Mouse (Mus musculus) heart, postnatal 0 days (tissue): Measurements from ENCODE around the gene Zmiz1. TPM values are rescaled to one million over a fixed set of nuclear protein-coding genes. Genes with fewer than 3 reads are reported as not detected.

ENCODE experiments used
- ATAC-seq: fragments of 200-750 bp; cut with Nextera tagmentation; 2 replicates; pipeline ENCODE4 v1.8.0; 2017; ENCODE audit warnings: low read depth, moderate number of reproducible peaks, moderate library complexity; ENCODE audit not compliant: insufficient read depth
- DNase-seq: peaks from one replicate; pipeline ENCODE4 v3.0.0-alpha.2; 2016; ENCODE audit warnings: low spot score
- H3K27ac ChIP-seq: fragments of 300-500 bp; sonication (generic); 2 replicates; pipeline ENCODE4 v1.5.1; 2014; ENCODE audit warnings: low read depth, mild to moderate bottlenecking
- H3K27me3 ChIP-seq: fragments of 300-500 bp; sonication (generic); 2 replicates; pipeline ENCODE4 v1.6.1; 2014; ENCODE audit warnings: low read length, mixed read lengths; ENCODE audit not compliant: control insufficient read depth, insufficient read depth
- H3K36me3 ChIP-seq: fragments of 300-500 bp; sonication (generic); replicated peaks from 2 replicates; pipeline ENCODE4 v1.6.1; 2014; ENCODE audit warnings: low read length, mixed read lengths; ENCODE audit not compliant: control insufficient read depth, insufficient read depth
- H3K4me1 ChIP-seq: fragments of 300-500 bp; sonication (generic); 2 replicates; pipeline ENCODE4 v1.6.1; 2014; ENCODE audit warnings: antibody characterized with exemption; ENCODE audit not compliant: control insufficient read depth, insufficient read depth
- H3K4me2 ChIP-seq: fragments of 300-500 bp; sonication (generic); 2 replicates; pipeline ENCODE4 v1.6.1; 2014; ENCODE audit warnings: low read depth, mild to moderate bottlenecking, low read length, moderate library complexity
- H3K4me3 ChIP-seq: fragments of 300-500 bp; sonication (generic); 2 replicates; pipeline ENCODE4 v1.5.1; 2014; ENCODE audit warnings: low read depth, low read length
- H3K9ac ChIP-seq: fragments of 300-500 bp; sonication (generic); replicated peaks from 2 replicates; pipeline ENCODE4 v1.6.1; 2014; ENCODE audit warnings: low read depth, low read length, mixed read lengths
- H3K9me3 ChIP-seq: fragments of 300-500 bp; sonication (generic); replicated peaks from 2 replicates; pipeline ENCODE4 v1.6.1; 2016; ENCODE audit warnings: low read length; ENCODE audit not compliant: control insufficient read depth
- CTCF ChIP-seq: IDR thresholded peaks from 2 replicates; pipeline ENCODE4 v1.5.1; 2016; ENCODE audit warnings: antibody characterized with exemption, control low read depth, low read depth
- EP300 ChIP-seq: IDR thresholded peaks from 2 replicates; pipeline ENCODE4 v1.6.1; 2016; ENCODE audit warnings: antibody characterized with exemption, low read depth
- WGBS: fragments of 180-500 bp; shearing (Covaris S2); extraction: QIAGEN DNeasy Blood & Tissue Kit; methylation state at CpG from one replicate; pipeline ENCODE4 v1.1.7; 2014; 5-methylcytosine and 5-hydroxymethylcytosine counted together
- polyA plus RNA-seq: library from polyadenylated mRNA; unstranded; fragments of >200 nt; fragmentation: Nextera tagmentation; extraction: Ambion mirVana; gene quantifications from 2 replicates; pipeline ENCODE4 v1.2.1, GENCODE M21; 2015
- total RNA-seq: library from RNA; depleted of rRNA; stranded (reverse); fragments of >200 nt; gene quantifications from 2 replicates; pipeline ENCODE4 v1.2.3, GENCODE M21; 2014; ENCODE audit warnings: low replicate concordance

Zmiz1 gene
- total and polyA plus RNA-seq, 2 experiments from 2014 or later = 13.8 to 41.0 TPM

GRCm38 (mm10) chr14:25686983-25687901, 228.3 kb downstream of the Zmiz1 start:
- Histone ChIP-seq H3K36me3 (no peaks in the 10 kb centered on the region), H3K4me3 (no peak overlapping the region), H3K9ac (0 out of 2 replicates have a peak overlapping the region, but pooled peaks have one; percentile 6), H3K4me1 (peaks cover 13% of the 10 kb centered on the region), H3K9me3 (no peaks in the 10 kb centered on the region), H3K4me2 (no peak overlapping the region), H3K27ac (peak overlapping the region; percentile 91), H3K27me3 (no peaks in the 10 kb centered on the region)
- TF ChIP-seq EP300 = no peak
- TF ChIP-seq CTCF = no peak
- DNase-seq = peak; percentile 69
- WGBS = 46% methylated on average over 10 of the region's 10 CpGs
- ATAC-seq = peak; percentile 90

GRCm38 (mm10) chr14:25693271-25693887, 234.4 kb downstream of the Zmiz1 start:
- TF ChIP-seq EP300 (no peak), CTCF (no peak)

GRCm38 (mm10) chr14:25693888-25694568, 235.0 kb downstream of the Zmiz1 start, which contains the start of gene Ppif:
TSS of gene Ppif (plus strand) at chr14:25694154.
- Histone ChIP-seq H3K27me3 (no peaks in the 10 kb centered on the region), H3K4me3 (peak within 1 kb of the TSS; percentile 93), H3K9me3 (no peaks in the 10 kb centered on the region), H3K27ac (peak within 1 kb of the TSS; percentile 92), H3K4me2 (peak within 1 kb of the TSS; percentile 86), H3K9ac (peak within 1 kb of the TSS; percentile 87), H3K4me1 (peaks cover 22% of the 10 kb centered on the region), H3K36me3 (peaks cover 32% of the 10 kb centered on the region)
- ATAC-seq (peak; percentile 93), DNase-seq (peak; percentile 90)
- under 1% methylated on average over 70 of the region's 70 CpGs for WGBS
- peak; percentile 99 for TF ChIP-seq CTCF
- TF ChIP-seq EP300 = 0 out of 2 replicates have a peak, but pooled peaks have one; percentile 19

More at GRCm38 (mm10) chr14:25693271-25693887, 234.4 kb downstream of the Zmiz1 start:
- no peak for DNase-seq
- Histone ChIP-seq H3K4me2 (peak overlapping the region; percentile 86), H3K36me3 (peaks cover 26% of the 10 kb centered on the region), H3K4me3 (peak overlapping the region; percentile 93), H3K9me3 (no peaks in the 10 kb centered on the region), H3K27ac (peak overlapping the region; percentile 78), H3K27me3 (no peaks in the 10 kb centered on the region), H3K4me1 (peaks cover 23% of the 10 kb centered on the region), H3K9ac (peak overlapping the region; percentile 87; the same call in 1 of the 2 replicates)
- peak; percentile 5; the same call in 1 of the 2 replicates for ATAC-seq
- 48% methylated on average over 6 of the region's 6 CpGs for WGBS

GRCm38 (mm10) chr14:25694569-25694897, 235.5 kb downstream of the Zmiz1 start:
- Histone ChIP-seq H3K4me3 (peak overlapping the region; percentile 93), H3K9ac (peak overlapping the region; percentile 87), H3K4me1 (peaks cover 22% of the 10 kb centered on the region), H3K9me3 (no peaks in the 10 kb centered on the region), H3K36me3 (peaks cover 37% of the 10 kb centered on the region), H3K27me3 (no peaks in the 10 kb centered on the region), H3K27ac (peak overlapping the region; percentile 92), H3K4me2 (peak overlapping the region; percentile 86)
- TF ChIP-seq EP300 (no peak), CTCF (no peak)
- no peak for DNase-seq
- ATAC-seq = peak; percentile 15
- WGBS = 2% methylated on average over 10 of the region's 10 CpGs

- Histone ChIP-seq H3K36me3 (peaks cover 42% of the 10 kb centered on the region), H3K4me2 (peak overlapping the region; percentile 86), H3K4me3 (peak overlapping the region; percentile 93), H3K27ac (peak overlapping the region; percentile 92; the same call in 1 of the 2 replicates), H3K4me1 (peaks cover 22% of the 10 kb centered on the region), H3K9ac (peak overlapping the region; percentile 87), H3K9me3 (no peaks in the 10 kb centered on the region), H3K27me3 (no peaks in the 10 kb centered on the region)
- TF ChIP-seq CTCF (no peak), EP300 (no peak)
- 19% methylated on average over 6 of the region's 6 CpGs for WGBS
- ATAC-seq (no peak), DNase-seq (no peak)
Measured at GRCm38 (mm10) chr14:25695059-25695458, 236.1 kb downstream of the Zmiz1 start.
